Mouse (Mus musculus) kidney, embryonic 14.5 days (tissue): ENCODE results near the gene Fbxl21. TPM values are rescaled to one million over a fixed set of nuclear protein-coding genes. Genes with fewer than 3 reads are reported as not detected.

Experiments used
- ATAC-seq: fragments of 200-750 bp; cut with Nextera tagmentation; 2 replicates; pipeline ENCODE4 v1.8.0; 2017; ENCODE audit warnings: moderate number of reproducible peaks, mild to moderate bottlenecking, moderate TSS enrichment, moderate library complexity; ENCODE audit not compliant: low FRiP score, low TSS enrichment
- H3K27ac ChIP-seq: fragments of 300-500 bp; sonication (generic); 2 replicates; pipeline ENCODE4 v1.5.1; 2014; ENCODE audit warnings: low read depth, mild to moderate bottlenecking, low read length, moderate library complexity, mixed read lengths
- H3K27me3 ChIP-seq: fragments of 300-500 bp; sonication (generic); 2 replicates; pipeline ENCODE4 v1.6.1; 2014; ENCODE audit warnings: mild to moderate bottlenecking, low read length; ENCODE audit not compliant: control insufficient read depth, insufficient read depth
- H3K36me3 ChIP-seq: fragments of 300-500 bp; sonication (generic); 2 replicates; pipeline ENCODE4 v1.6.1; 2014; ENCODE audit warnings: low read length, mixed read lengths; ENCODE audit not compliant: control insufficient read depth, insufficient read depth
- H3K4me1 ChIP-seq: fragments of 300-500 bp; sonication (generic); 2 replicates; pipeline ENCODE4 v1.6.1; 2014; ENCODE audit warnings: low read length, mixed read lengths; ENCODE audit not compliant: control insufficient read depth, insufficient read depth
- H3K4me2 ChIP-seq: fragments of 300-500 bp; sonication (generic); replicated peaks from 2 replicates; pipeline ENCODE4 v1.6.1; 2014; ENCODE audit warnings: low read depth, mild to moderate bottlenecking, low read length
- H3K4me3 ChIP-seq: fragments of 300-500 bp; sonication (generic); 2 replicates; pipeline ENCODE4 v1.5.1; 2014; ENCODE audit warnings: mild to moderate bottlenecking, low read length
- H3K9ac ChIP-seq: fragments of 300-500 bp; sonication (generic); 2 replicates; pipeline ENCODE4 v1.6.1; 2014; ENCODE audit warnings: low read depth, mild to moderate bottlenecking, low read length, moderate library complexity
- H3K9me3 ChIP-seq: fragments of 300-500 bp; sonication (generic); 2 replicates; pipeline ENCODE4 v1.6.1; 2016; ENCODE audit warnings: low read length; ENCODE audit not compliant: control insufficient read depth
- WGBS: fragments of 180-500 bp; shearing (Covaris S2); extraction: QIAGEN DNeasy Blood & Tissue Kit; methylation state at CpG from one replicate; pipeline ENCODE4 v1.1.7; 2014; 5-methylcytosine and 5-hydroxymethylcytosine counted together
- polyA plus RNA-seq: library from polyadenylated mRNA; unstranded; fragments of >200 nt; fragmentation: Nextera tagmentation; extraction: Ambion mirVana; gene quantifications from 2 replicates; pipeline ENCODE4 v1.2.1, GENCODE M21; 2014

Gene Fbxl21
- polyA plus RNA-seq, 1 experiment from 2014 or later = 2.9 TPM

DNA sequence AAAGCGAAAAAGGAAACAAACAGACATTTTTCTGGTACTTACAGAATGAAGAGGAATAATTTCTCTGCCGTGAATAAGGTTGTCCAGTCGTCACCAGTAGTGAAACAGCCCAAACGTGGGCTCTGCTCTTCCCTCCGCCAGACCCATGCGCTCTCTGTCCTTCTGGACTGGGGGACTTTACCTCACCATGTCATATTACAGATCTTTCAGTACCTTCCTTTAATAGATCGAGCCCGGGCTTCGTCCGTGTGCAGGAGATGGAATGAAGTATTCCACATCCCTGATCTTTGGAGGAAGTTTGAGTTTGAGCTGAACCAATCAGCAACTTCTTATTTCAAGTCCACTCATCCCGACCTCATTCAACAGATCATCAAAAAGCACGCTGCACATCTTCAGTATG lies 4.6 kb downstream of the Fbxl21 start:
- no peaks in the 10 kb centered on the region for H3K27me3 ChIP-seq
- no peak for ATAC-seq
- no peaks in the 10 kb centered on the region for H3K9me3 ChIP-seq
- no peaks in the 10 kb centered on the region for H3K4me1 ChIP-seq
- no peak overlapping the region for H3K9ac ChIP-seq
- H3K4me3 ChIP-seq = no peak overlapping the region
- no peaks in the 10 kb centered on the region for H3K36me3 ChIP-seq
- no peak overlapping the region for H3K27ac ChIP-seq
- no peak overlapping the region for H3K4me2 ChIP-seq
- 85% methylated on average over 12 of the region's 12 CpGs for WGBS

DNA sequence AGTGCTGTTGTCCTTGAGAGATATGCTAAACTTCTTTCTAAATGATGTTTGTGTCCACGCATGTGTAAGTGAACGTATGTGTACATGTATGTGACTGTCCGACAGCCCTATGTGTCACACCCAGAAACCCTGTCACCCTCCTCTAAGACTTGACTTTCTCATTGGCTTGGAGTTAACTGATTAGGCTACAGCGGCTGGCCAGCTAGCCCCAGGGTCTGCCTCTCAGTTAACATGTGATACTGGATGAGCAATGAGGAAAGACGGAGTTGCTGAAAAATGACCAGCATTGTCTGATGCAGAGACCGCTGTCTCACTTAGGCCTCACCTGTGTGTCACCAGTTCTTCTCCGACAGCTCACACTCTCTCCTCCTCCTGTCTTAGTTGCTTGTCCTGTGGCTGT lies 5.6 kb downstream of the Fbxl21 start:
- no peak overlapping the region for H3K27ac ChIP-seq
- WGBS = 91% methylated on average over 7 of the region's 7 CpGs
- H3K36me3 ChIP-seq = no peaks in the 10 kb centered on the region
- H3K27me3 ChIP-seq = no peaks in the 10 kb centered on the region
- H3K9me3 ChIP-seq = no peaks in the 10 kb centered on the region
- no peak overlapping the region for H3K4me3 ChIP-seq
- ATAC-seq = no peak
- no peak overlapping the region for H3K4me2 ChIP-seq
- H3K9ac ChIP-seq = no peak overlapping the region
- no peaks in the 10 kb centered on the region for H3K4me1 ChIP-seq

DNA sequence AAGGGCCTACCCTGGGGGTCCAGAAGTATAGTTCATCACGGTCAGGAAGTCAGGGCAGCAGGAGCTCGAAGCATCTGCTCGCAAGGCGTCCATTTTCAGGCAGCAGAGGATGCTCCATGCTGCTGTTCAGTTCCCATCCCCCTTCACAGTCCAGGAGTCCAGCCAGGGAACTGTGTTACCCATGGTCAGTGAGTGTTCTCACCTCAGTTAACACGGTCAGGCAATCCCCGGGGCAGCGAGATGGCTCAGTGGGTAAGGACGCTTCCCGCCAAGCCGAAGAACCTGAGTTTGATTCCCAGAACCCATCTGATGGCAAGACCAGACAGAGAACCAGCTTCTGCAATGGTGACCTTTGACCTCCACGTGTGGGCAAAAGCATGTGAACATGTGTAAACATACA lies 6.0 kb downstream of the Fbxl21 start:
- Histone ChIP-seq H3K4me2 (no peak overlapping the region), H3K9ac (no peak overlapping the region), H3K27ac (no peak overlapping the region), H3K4me1 (no peaks in the 10 kb centered on the region), H3K4me3 (no peak overlapping the region), H3K36me3 (no peaks in the 10 kb centered on the region), H3K9me3 (no peaks in the 10 kb centered on the region; the same call in 1 of the 2 replicates), H3K27me3 (no peaks in the 10 kb centered on the region)
- no peak for ATAC-seq
- 89% methylated on average over 11 of the region's 11 CpGs for WGBS

DNA sequence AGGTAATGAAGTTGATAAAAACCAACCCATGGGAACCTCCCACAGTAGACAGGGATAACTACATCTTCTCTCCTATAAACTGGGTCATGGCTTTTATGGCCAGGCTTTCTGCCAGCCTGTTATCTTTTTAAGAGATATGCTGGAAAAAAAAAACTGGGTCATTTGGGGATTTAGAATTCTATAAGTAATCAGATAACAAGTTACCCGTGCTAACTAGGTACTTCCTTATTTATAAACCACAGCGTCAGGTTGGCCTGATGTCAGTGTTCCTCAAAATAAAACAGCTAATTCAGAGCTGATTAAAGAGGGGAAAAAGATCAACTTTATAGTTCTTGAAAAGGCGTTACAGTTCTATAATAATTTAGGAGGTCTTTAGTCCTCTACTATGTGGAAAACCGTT lies 6.8 kb downstream of the Fbxl21 start:
- WGBS = 81% methylated on average over 4 of the region's 4 CpGs
- peaks cover 1% of the 10 kb centered on the region; the same call in 1 of the 2 replicates for H3K9me3 ChIP-seq
- H3K27ac ChIP-seq = no peak overlapping the region
- no peak overlapping the region for H3K4me3 ChIP-seq
- no peak overlapping the region for H3K9ac ChIP-seq
- H3K27me3 ChIP-seq = no peaks in the 10 kb centered on the region
- no peak overlapping the region for H3K4me2 ChIP-seq
- no peaks in the 10 kb centered on the region for H3K4me1 ChIP-seq
- H3K36me3 ChIP-seq = no peaks in the 10 kb centered on the region
- ATAC-seq = no peak

DNA sequence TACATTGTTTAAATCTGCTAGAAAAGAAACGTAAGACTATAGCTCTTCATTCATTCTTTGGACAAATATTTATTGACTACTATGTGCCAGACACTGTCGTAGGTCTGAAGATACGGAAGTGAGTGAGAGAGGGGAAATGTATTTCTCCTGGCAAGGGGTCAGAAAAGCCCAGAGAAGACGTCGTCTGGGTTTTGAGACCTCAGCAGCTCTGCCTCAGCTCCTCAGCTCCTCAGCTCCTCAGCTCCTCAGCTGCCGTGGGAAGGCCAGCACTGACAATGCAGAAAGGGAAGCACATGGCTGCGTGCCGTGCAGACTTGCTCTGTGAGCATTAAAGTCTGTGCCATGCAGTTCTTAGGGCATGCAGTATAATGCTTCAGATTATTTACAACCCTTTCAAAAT lies 7.4 kb downstream of the Fbxl21 start:
- no peak overlapping the region for H3K4me3 ChIP-seq
- no peak overlapping the region for H3K9ac ChIP-seq
- H3K36me3 ChIP-seq = no peaks in the 10 kb centered on the region
- no peak for ATAC-seq
- peaks cover 2% of the 10 kb centered on the region; the same call in 1 of the 2 replicates for H3K9me3 ChIP-seq
- no peaks in the 10 kb centered on the region for H3K4me1 ChIP-seq
- H3K27me3 ChIP-seq = no peaks in the 10 kb centered on the region
- no peak overlapping the region for H3K4me2 ChIP-seq
- 60% methylated on average over 8 of the region's 8 CpGs for WGBS
- no peak overlapping the region for H3K27ac ChIP-seq

DNA sequence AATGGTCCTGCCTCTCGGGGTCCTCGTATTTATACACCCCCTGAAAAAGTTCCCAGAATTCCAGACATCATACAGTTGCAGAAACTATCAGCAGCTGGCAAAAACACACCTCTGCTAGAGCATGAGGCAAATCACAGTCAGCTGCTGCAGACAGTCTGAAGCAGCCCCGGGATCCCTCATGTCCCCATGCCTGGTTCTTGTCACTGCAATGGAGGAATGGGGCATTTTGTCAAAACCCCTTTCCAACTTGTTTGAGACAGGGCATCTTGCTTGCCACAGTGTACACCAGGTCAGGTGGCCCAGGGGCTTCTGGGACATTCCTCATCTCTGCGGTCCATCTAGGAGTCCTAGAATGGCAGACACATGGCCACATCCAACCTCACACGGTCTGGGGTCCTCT lies 12.7 kb downstream of the Fbxl21 start:
- no peak overlapping the region for H3K9ac ChIP-seq
- H3K4me2 ChIP-seq = no peak overlapping the region
- H3K36me3 ChIP-seq = no peaks in the 10 kb centered on the region
- ATAC-seq = no peak
- no peaks in the 10 kb centered on the region for H3K4me1 ChIP-seq
- no peak overlapping the region for H3K27ac ChIP-seq
- WGBS = 80% methylated on average over 5 of the region's 5 CpGs
- no peak overlapping the region for H3K4me3 ChIP-seq
- H3K27me3 ChIP-seq = no peaks in the 10 kb centered on the region
- peaks cover 2% of the 10 kb centered on the region; the same call in 1 of the 2 replicates for H3K9me3 ChIP-seq

DNA sequence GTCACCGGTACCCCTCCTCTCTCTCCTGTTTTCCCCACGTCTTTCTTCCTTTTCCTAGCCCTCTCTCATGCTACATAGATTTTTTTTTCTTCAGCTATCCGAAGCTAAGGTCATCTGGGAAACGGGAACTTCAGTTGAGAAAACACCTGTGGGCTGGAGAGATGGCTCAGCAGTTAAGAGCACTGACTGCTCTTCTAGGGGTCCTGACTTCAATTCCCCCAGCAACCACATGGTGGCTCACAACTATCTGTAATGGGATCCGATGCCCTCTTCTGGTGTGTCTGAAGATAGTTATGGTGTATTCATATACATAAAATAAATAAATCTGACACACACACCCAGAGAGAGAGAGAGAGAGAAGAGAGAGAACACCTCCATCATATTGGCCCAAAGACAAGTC lies 13.3 kb downstream of the Fbxl21 start:
- Histone ChIP-seq H3K27me3 (no peaks in the 10 kb centered on the region), H3K4me1 (no peaks in the 10 kb centered on the region), H3K27ac (no peak overlapping the region), H3K4me2 (no peak overlapping the region), H3K36me3 (no peaks in the 10 kb centered on the region), H3K9me3 (peaks cover 2% of the 10 kb centered on the region; the same call in 1 of the 2 replicates), H3K9ac (no peak overlapping the region), H3K4me3 (no peak overlapping the region)
- no peak for ATAC-seq
- WGBS = 68% methylated on average over 5 of the region's 5 CpGs

DNA sequence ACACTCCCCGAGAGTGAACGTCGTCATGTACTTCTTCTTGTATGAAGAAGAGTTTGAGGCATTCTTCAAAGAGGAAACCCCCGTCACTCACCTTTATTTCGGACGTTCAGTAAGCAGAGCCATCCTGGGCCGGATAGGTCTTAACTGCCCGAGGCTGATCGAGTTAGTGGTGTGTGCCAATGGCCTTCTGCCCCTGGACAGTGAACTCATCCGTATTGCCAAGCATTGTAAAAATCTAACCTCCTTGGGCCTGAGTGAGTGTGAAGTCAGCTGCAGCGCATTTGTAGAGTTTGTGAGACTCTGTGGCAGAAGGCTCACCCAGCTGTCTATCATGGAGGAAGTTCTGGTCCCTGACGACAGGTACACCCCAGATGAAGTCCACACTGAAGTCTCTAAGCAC lies 14.8 kb downstream of the Fbxl21 start:
- Histone ChIP-seq H3K27ac (no peak overlapping the region), H3K4me2 (no peak overlapping the region), H3K36me3 (no peaks in the 10 kb centered on the region), H3K4me1 (no peaks in the 10 kb centered on the region), H3K9me3 (peaks cover 2% of the 10 kb centered on the region; the same call in 1 of the 2 replicates), H3K4me3 (no peak overlapping the region), H3K9ac (no peak overlapping the region), H3K27me3 (no peaks in the 10 kb centered on the region)
- ATAC-seq = no peak
- WGBS = 77% methylated on average over 12 of the region's 12 CpGs

DNA sequence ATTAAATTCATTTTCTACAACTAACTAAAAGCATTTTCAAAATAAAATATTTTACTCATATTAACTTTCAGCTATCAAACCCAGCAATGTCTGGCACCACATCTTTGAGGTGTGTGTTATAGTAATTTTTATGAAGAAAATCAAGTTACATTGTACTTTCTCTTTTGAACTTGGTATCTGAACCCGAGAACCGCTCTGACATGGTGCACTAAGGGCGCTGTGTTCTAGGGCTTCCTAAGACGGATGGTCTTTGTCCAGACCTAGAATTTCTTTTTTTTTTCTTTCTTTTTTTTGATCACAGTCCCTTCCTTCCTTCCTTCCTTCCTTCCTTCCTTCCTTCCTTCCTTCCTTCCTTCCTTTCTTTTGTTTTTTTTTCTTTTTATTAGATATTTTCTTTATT lies 17.6 kb downstream of the Fbxl21 start:
- H3K9ac ChIP-seq = no peak overlapping the region
- H3K9me3 ChIP-seq = no peaks in the 10 kb centered on the region
- 94% methylated on average over 4 of the region's 4 CpGs for WGBS
- no peak for ATAC-seq
- no peak overlapping the region for H3K4me3 ChIP-seq
- no peaks in the 10 kb centered on the region for H3K4me1 ChIP-seq
- no peaks in the 10 kb centered on the region for H3K36me3 ChIP-seq
- H3K4me2 ChIP-seq = no peak overlapping the region
- H3K27me3 ChIP-seq = no peaks in the 10 kb centered on the region
- H3K27ac ChIP-seq = no peak overlapping the region

DNA sequence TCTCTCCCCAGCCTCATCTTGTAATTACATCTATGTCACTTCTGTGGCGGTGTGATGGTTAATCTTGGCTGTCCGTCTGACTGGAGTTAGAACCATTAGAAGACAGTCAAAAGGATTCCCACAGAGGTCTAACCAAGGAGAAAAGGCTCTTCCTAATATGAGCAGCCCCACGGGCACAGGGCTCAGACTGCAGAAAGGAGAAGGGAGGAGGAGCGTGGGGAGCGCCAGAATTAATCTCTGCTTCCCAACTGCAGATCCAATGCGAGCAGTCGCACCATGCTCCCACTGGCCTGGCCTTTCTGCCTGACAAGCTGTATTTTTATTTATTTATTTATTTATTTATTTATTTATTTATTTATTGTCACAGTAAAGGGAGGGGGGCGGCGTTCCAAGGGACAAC lies 21.5 kb downstream of the Fbxl21 start:
- Histone ChIP-seq H3K4me3 (no peak overlapping the region), H3K9ac (no peak overlapping the region), H3K9me3 (no peaks in the 10 kb centered on the region), H3K36me3 (no peaks in the 10 kb centered on the region), H3K4me2 (no peak overlapping the region), H3K4me1 (no peaks in the 10 kb centered on the region), H3K27me3 (no peaks in the 10 kb centered on the region), H3K27ac (no peak overlapping the region)
- 57% methylated on average over 9 of the region's 9 CpGs for WGBS
- no peak for ATAC-seq
